19 mouse cellular contexts compared by ENCODE assay signal in the genomic region with DNA sequence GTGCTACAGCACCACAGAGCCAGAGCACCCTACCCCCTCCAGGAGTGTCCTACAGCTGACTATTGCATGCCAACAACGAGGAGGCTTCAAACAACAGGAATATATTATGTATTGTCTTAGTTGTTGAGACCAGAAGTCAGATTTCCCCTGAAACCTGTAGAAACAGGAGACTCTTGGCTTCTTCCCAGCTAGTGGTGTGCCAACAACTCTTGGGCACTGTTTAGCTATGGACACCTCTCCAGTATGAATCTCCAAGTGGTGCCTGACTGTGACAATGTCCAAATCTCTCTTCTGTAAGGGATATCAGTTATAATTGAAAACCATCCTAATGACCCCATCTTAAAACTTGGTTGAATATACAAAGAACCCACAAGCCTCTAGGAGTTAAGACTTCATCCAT.
"Had no signal": no experiment of that assay in that cellular context is flagged by ENCODE, and none has a peak within 500 bp of the region (broad histone marks: within the 10 kb centered on the region; RNA-seq: fewer than 3 reads in every experiment).

No protein-coding gene starts in this region.

- H3K36me3 ChIP-seq: midbrain, embryonic 12.5 days; neural tube, embryonic 13.5 days; neural tube, embryonic 15.5 days; stomach, embryonic 15.5 days had no signal

- H3K4me2 ChIP-seq: lung, embryonic 14.5 days; midbrain, embryonic 12.5 days; neural tube, embryonic 13.5 days; neural tube, embryonic 15.5 days; stomach, embryonic 15.5 days had no signal

- H3K27me3 ChIP-seq: midbrain, embryonic 12.5 days; neural tube, embryonic 13.5 days; neural tube, embryonic 15.5 days; stomach, embryonic 15.5 days had no signal

- H3K9ac ChIP-seq: lung, embryonic 14.5 days; midbrain, embryonic 12.5 days; neural tube, embryonic 13.5 days; neural tube, embryonic 15.5 days; stomach, embryonic 15.5 days had no signal

- H3K27ac ChIP-seq: midbrain, embryonic 12.5 days; neural tube, embryonic 13.5 days; neural tube, embryonic 15.5 days; stomach, embryonic 15.5 days; stomach, postnatal 0 days had no signal

- DNase-seq: lung, adult 18-20 months; lung, embryonic 14.5 days; lung, postnatal 14 days; lung, postnatal 4 days; midbrain, embryonic 14.5 days; retina, postnatal 1 day; right cerebral cortex, adult 18-20 months; right cerebral cortex, postnatal 14 days; thymus, adult 2 months; thymus, postnatal 25 days; thymus, postnatal 4 days had no signal

- H3K4me3 ChIP-seq: megakaryocyte, embryonic 14.5 days; midbrain, embryonic 12.5 days; myocyte; neural tube, embryonic 13.5 days; neural tube, embryonic 15.5 days; stomach, embryonic 15.5 days had no signal

- H3K9me3 ChIP-seq: megakaryocyte, embryonic 14.5 days; midbrain, embryonic 12.5 days; neural tube, embryonic 13.5 days; neural tube, embryonic 15.5 days; stomach, embryonic 15.5 days had no signal

- ATAC-seq: midbrain, embryonic 16.5 days had no signal

- H3K4me1 ChIP-seq: midbrain, embryonic 12.5 days; neural tube, embryonic 13.5 days; neural tube, embryonic 15.5 days; stomach, embryonic 15.5 days had no signal
